Mouse (Mus musculus) bone marrow macrophage, adult 2 months (primary cell): Measurements from ENCODE around the gene Fgfrl1. TPM values are rescaled to one million over a fixed set of nuclear protein-coding genes. Genes with fewer than 3 reads are reported as not detected.
A peak's percentile ranks its signal among the peaks of the same experiment; 100 is the strongest.

ENCODE experiments used
- H3K27ac ChIP-seq: 2 replicates; pipeline ENCODE4 v1.5.1; 2012; ENCODE audit warnings: low read depth, low read length; ENCODE audit not compliant: insufficient read depth
- H3K4me1 ChIP-seq: 2 replicates; pipeline ENCODE4 v1.6.1; 2012; ENCODE audit warnings: low read length; ENCODE audit not compliant: control insufficient read depth, insufficient read depth
- H3K4me3 ChIP-seq: 2 replicates; pipeline ENCODE4 v1.5.1; 2012; ENCODE audit warnings: mild to moderate bottlenecking, low read length, moderate library complexity; ENCODE audit not compliant: insufficient read depth
- CTCF ChIP-seq: IDR thresholded peaks from 2 replicates; pipeline ENCODE4 v1.5.1; 2012; ENCODE audit warnings: low read depth, mild to moderate bottlenecking, low read length, moderate library complexity
- POLR2A ChIP-seq: IDR thresholded peaks from 2 replicates; pipeline ENCODE4 v1.6.1; 2012; ENCODE audit warnings: mild to moderate bottlenecking, low read depth, low read length, borderline replicate concordance
- polyA plus RNA-seq: library from polyadenylated mRNA; stranded (reverse); fragments of >200 nt; gene quantifications from 2 replicates; pipeline ENCODE4 v1.2.4, GENCODE M21; 2012; ENCODE audit not compliant: missing spikeins, insufficient read depth, insufficient read length

The Fgfrl1 gene
- polyA plus RNA-seq, 1 experiment: 1.5 TPM

DNA sequence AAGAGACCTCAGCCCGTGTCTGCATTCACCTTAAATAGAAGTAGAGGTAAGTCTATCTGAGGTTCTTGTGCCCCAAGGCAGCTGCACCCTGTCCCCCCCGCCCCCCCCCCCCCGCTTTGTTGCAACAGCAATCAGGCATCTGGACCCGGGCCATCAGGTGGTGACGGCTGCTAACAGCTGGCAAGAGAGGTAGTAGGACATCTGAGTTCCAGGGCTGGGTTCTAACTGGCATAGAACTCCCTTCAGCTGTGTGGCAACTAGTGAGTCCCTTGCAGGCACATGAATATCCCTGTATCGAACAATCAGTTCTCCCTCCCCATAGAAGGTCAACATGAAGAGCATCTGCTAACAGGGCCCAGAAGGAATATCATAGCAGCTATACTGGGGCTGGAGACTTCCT lies 19.8 kb downstream of the Fgfrl1 start:
- no peak overlapping the region for H3K4me3 ChIP-seq
- no peak overlapping the region for H3K27ac ChIP-seq
- H3K4me1 ChIP-seq: peaks cover 5% of the 10 kb centered on the region; the same call in 1 of the 2 replicates
- TF ChIP-seq CTCF: no peak
- no peak for TF ChIP-seq POLR2A

DNA sequence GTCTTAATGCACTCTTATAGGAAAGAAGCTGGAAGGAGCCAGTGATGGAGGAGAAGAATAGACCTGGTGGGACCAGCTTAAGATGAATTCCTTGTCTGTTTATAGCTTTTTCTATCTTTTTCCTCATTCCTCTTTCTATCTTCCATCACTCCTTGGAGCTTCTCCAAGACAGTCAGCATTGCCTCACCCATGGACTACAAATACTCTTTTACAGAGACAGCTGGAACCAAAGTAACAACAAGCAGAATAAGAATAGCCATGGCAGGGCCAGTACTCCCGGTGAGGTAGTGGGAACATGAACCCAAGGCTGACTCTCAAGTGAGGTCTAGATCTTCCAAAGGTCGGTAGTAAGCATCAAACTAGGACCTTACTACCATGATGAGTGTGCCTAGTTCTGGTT lies 20.9 kb downstream of the Fgfrl1 start:
- Histone ChIP-seq H3K4me3 (no peak overlapping the region), H3K27ac (no peak overlapping the region), H3K4me1 (peaks cover 5% of the 10 kb centered on the region; the same call in 1 of the 2 replicates)
- TF ChIP-seq POLR2A: no peak
- no peak for TF ChIP-seq CTCF

DNA sequence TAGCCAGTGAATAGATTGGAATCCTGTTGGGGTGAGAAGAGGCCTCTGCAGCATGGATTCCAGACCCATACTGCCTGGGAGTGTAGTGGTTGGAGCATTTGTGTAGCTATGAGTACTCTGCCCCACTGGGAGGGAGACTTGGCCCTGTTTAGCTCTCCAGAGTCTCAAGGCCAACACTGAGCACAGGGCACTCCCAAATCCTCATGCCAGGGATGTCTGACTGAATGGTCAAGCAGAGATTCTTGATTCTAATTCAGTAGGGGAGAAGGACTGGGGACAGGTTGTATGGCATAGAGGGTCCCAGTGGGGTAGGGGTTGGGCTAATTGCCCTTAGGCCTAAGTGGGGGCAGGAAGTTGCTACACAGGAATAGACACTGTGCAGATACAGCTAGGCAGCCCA lies 21.5 kb downstream of the Fgfrl1 start:
- Histone ChIP-seq H3K27ac (no peak overlapping the region), H3K4me1 (peaks cover 5% of the 10 kb centered on the region; the same call in 1 of the 2 replicates), H3K4me3 (no peak overlapping the region)
- no peak for TF ChIP-seq POLR2A
- no peak for TF ChIP-seq CTCF

DNA sequence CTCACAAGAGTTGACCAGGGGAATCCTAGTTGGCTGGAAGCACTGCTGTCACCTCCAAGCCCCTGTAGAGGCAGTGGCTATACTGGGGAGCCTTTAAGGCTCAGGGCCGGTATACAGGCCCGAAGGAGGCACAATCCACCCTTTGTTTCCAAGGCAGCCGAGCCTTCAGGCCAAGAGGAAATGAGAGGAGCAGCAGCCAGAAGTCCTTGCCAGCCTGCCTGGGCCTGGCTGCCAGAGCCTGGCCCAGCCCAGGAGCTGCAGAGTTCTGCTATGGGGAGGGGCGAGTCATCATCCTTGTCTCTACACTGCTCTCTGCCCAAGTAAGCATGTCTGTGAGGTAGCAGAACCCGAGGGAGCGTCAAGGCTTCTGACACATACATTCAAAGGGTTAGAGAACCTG lies 22.0 kb downstream of the Fgfrl1 start:
- Histone ChIP-seq H3K4me3 (no peak overlapping the region), H3K4me1 (peaks cover 5% of the 10 kb centered on the region; the same call in 1 of the 2 replicates), H3K27ac (no peak overlapping the region)
- TF ChIP-seq CTCF (no peak), POLR2A (no peak)

DNA sequence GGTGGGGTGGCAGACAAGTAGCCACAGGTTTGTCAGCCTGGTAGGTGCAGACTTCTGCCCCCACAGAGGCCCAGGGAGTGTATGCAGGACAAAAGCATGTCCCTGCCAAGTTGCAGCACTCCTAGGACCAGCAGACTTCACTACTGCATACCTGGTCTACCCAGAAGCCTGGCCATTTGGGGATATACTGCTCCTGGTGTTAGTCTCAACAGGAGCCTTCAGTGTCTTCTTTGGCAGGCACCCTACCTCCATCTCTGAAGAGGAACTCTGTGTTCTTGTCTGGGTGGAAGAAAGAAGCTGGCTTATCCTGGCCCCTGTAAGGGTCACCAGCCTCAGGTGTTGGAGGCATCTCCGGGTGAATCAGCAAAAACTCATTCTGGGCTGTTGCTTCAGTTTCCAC lies 23.8 kb downstream of the Fgfrl1 start:
- Histone ChIP-seq H3K4me3 (no peak overlapping the region), H3K27ac (no peak overlapping the region), H3K4me1 (peaks cover 2% of the 10 kb centered on the region; the same call in 1 of the 2 replicates)
- TF ChIP-seq POLR2A (no peak), CTCF (no peak)

DNA sequence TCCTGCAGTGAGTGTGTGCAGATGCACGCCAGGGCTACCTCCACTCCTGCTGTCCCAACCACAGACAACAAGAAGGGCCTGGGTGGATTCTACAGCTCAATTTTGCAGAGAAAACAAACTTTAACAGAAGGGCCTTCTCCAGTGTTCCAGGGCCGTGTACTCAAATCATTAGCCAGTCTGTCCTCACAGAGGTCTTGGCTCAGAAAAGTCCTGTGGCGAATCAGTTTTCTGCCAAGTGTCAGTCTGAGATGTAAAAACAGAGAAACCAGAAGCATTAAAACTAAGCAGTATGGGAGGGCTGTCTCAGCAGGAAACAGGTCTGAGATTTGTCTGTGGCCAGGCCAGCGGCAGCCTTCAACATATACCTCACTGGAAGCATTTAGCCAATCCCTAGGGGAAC lies 25.9 kb downstream of the Fgfrl1 start:
- no peak overlapping the region for H3K4me3 ChIP-seq
- H3K4me1 ChIP-seq: no peaks in the 10 kb centered on the region
- TF ChIP-seq POLR2A (no peak), CTCF (no peak)

DNA sequence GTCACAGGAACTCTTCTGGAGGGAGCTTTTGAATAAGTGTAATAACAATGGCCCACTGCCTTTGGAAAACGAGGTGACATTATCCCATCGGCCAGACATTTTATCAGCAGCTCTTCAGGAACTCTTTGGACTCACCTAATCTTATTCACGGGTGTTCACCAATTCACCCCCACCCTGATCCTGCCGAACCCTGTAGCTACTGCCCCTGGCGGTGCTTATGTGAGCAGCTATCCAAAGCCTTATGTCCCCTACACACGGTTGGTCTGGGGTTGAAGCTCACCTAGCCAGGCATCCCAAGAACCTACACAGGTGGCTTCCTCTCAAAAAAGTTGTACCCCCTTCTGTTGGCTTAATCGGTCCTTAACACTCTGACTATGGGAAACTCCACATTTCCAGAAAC lies 27.6 kb downstream of the Fgfrl1 start:
- Histone ChIP-seq H3K4me1 (no peaks in the 10 kb centered on the region), H3K27ac (no peak overlapping the region), H3K4me3 (no peak overlapping the region)
- TF ChIP-seq POLR2A (no peak), CTCF (no peak)

More for the DNA sequence above, 25.9 kb downstream of the Fgfrl1 start:
- H3K27ac ChIP-seq: no peak overlapping the region

DNA sequence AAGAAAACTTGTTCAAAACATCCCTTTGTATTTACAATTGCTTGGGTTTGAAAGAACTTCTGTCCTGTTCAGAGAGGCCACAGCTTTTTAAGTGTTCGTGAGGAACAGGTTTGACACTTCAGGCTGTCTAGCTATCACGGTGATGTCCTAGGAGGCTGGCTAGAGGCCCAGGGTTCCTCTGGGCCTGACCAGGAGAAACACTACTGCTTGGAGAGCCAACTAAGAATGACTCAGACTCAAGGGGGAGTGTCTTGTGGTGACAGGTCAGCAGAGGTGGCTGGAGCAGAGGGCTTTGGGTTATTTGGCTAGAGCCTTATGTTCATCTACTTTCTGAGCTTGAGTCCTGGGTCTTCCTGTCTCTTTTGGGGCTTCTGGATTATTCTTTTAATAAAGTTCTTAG lies 31.8 kb downstream of the Fgfrl1 start:
- Histone ChIP-seq H3K27ac (no peak overlapping the region), H3K4me3 (no peak overlapping the region), H3K4me1 (no peaks in the 10 kb centered on the region)
- TF ChIP-seq POLR2A (no peak), CTCF (no peak)

DNA sequence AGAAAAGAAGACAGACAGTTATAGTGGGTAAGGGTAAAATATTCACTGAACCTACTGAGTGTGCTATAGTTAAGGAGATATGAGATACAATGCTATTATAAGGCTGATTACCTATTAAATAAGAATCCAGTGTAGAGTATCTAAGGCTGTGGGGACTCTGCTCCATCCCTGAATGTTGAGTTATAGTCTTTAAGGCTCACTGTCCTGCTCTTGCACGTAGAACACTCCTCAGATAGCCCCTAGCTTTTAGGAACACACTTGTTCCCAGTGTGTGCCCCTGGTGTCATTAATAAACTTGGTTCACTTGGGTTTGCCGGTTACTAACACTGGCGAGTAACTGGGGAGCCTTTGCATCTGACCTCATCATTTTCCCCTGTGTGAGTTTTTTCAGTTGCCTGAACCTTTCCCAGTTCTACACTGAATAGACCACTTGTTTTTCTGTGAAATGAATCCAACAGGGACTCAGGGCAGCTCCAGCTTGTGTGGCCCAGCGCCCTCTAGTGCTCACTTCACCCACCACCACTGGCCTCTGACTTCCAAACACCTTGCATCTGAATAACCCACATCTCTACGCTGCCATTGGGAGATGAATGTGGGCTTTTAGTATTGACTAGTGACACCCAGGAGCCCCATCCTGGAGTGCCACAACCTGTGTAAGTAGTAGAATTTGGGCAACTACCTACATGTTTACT lies 34.5 kb downstream of the Fgfrl1 start:
- Histone ChIP-seq H3K27ac (no peak overlapping the region), H3K4me3 (no peak overlapping the region), H3K4me1 (no peaks in the 10 kb centered on the region)
- peak; percentile 72 for TF ChIP-seq CTCF
- no peak for TF ChIP-seq POLR2A

DNA sequence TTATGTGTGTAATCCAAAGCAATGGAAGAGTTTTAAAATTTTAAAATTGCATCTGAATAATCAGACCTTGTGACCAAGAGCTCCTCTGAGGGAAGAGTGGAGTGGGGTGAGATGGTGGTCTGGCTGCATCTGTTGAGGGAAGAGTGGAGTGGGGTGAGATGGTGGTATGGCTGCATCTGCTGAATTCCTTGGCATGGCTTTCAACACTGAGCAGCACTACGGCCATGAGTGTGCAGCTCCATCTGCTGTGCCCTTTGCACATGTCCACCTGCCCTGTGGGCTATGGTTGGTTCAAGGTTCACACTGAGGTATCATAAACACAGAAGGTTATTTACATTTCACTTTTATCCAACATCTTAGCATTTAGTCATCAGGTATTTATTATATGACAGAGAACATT lies 35.2 kb downstream of the Fgfrl1 start:
- Histone ChIP-seq H3K27ac (no peak overlapping the region), H3K4me3 (no peak overlapping the region), H3K4me1 (no peaks in the 10 kb centered on the region)
- TF ChIP-seq POLR2A (no peak), CTCF (no peak)
